Mouse (Mus musculus) lung, embryonic 14.5 days (tissue): ENCODE measurements at regions not wholly inside any gene's neighbourhood (a gene's known extent, or its start where the extent isn't known, plus 50 kb on each side); places are given as distances from the start of the nearest gene placed in this dataset.

Experiments used
- ATAC-seq: fragments of 200-750 bp; cut with Nextera tagmentation; 2 replicates; pipeline ENCODE4 v1.8.0; 2017; ENCODE audit warnings: mild to moderate bottlenecking, moderate TSS enrichment, moderate library complexity; ENCODE audit not compliant: insufficient read depth
- DNase-seq: peaks from one replicate; pipeline ENCODE4 v3.0.0-alpha.2; 2015
- H3K27ac ChIP-seq: fragments of 300-500 bp; sonication (generic); 2 replicates; pipeline ENCODE4 v1.5.1; 2014; ENCODE audit warnings: low read depth, mild to moderate bottlenecking, moderate library complexity
- H3K27me3 ChIP-seq: fragments of 300-500 bp; sonication (generic); 2 replicates; pipeline ENCODE4 v1.6.1; 2014; ENCODE audit warnings: low read length, control low read depth; ENCODE audit not compliant: insufficient read depth
- H3K36me3 ChIP-seq: fragments of 300-500 bp; sonication (generic); 2 replicates; pipeline ENCODE4 v1.6.1; 2014; ENCODE audit warnings: control low read depth; ENCODE audit not compliant: insufficient read depth
- H3K4me1 ChIP-seq: fragments of 300-500 bp; sonication (generic); 2 replicates; pipeline ENCODE4 v1.6.1; 2014; ENCODE audit warnings: antibody characterized with exemption, control low read depth; ENCODE audit not compliant: insufficient read depth
- H3K4me2 ChIP-seq: fragments of 300-500 bp; sonication (generic); 2 replicates; pipeline ENCODE4 v1.6.1; 2014; ENCODE audit warnings: mild to moderate bottlenecking
- H3K4me3 ChIP-seq: fragments of 300-500 bp; sonication (generic); 2 replicates; pipeline ENCODE4 v1.5.1; 2014; ENCODE audit warnings: low read depth, low read length
- H3K9ac ChIP-seq: fragments of 300-500 bp; sonication (generic); 2 replicates; pipeline ENCODE4 v1.6.1; 2014
- H3K9me3 ChIP-seq: fragments of 300-500 bp; sonication (generic); 2 replicates; pipeline ENCODE4 v1.6.1; 2016; ENCODE audit warnings: low read depth, low read length, control low read depth
- CTCF ChIP-seq: IDR thresholded peaks from 2 replicates; pipeline ENCODE4 v1.5.1; 2016; ENCODE audit warnings: antibody characterized with exemption, low read depth
- WGBS: fragments of 180-500 bp; shearing (Covaris S2); extraction: QIAGEN DNeasy Blood & Tissue Kit; methylation state at CpG from one replicate; pipeline ENCODE4 v1.1.7; 2014; 5-methylcytosine and 5-hydroxymethylcytosine counted together

- Histone ChIP-seq H3K27ac (no peak overlapping the region), H3K27me3 (no peaks in the 10 kb centered on the region), H3K9me3 (no peaks in the 10 kb centered on the region), H3K4me2 (no peak overlapping the region), H3K4me3 (no peak overlapping the region), H3K36me3 (no peaks in the 10 kb centered on the region), H3K4me1 (no peaks in the 10 kb centered on the region), H3K9ac (no peak overlapping the region)
- no peak for DNase-seq
- no peak for TF ChIP-seq CTCF
- no peak for ATAC-seq
- 34% methylated on average over 2 of the region's 2 CpGs for WGBS
Measured at GRCm38 (mm10) chr8:101767588-101767987, 1017.9 kb downstream of the Cdh11 start.
